Mouse (Mus musculus) ES-E14 (cell line): Measurements from ENCODE around the gene Adgrl3. TPM values are rescaled to one million over a fixed set of nuclear protein-coding genes. Genes with fewer than 3 reads are reported as not detected.

ENCODE experiments used
- DNase-seq: peaks from one replicate; pipeline ENCODE4 v3.0.0-alpha.2; 2013; ENCODE audit warnings: low read depth, low spot score
- H3K27ac ChIP-seq: 2 replicates; pipeline ENCODE4 v1.5.1; 2012; ENCODE audit warnings: low read depth, mild to moderate bottlenecking, low read length, moderate library complexity, mixed read lengths; ENCODE audit not compliant: poor library complexity, insufficient read depth, severe bottlenecking
- H3K36me3 ChIP-seq: 2 replicates; pipeline ENCODE4 v1.6.1; 2012; ENCODE audit warnings: mild to moderate bottlenecking, low read length, moderate library complexity, mixed read lengths; ENCODE audit not compliant: control insufficient read depth, poor library complexity, insufficient read depth, severe bottlenecking
- H3K4me1 ChIP-seq, 2 experiments: fragments of 150-350 bp in 1 of 2; sonication (generic) in 1 of 2; 2 replicates each; pipeline ENCODE4 v1.6.1; 2012; ENCODE audit warnings: low read length in 2 of 2, mild to moderate bottlenecking in 1 of 2, mixed read lengths in 1 of 2; ENCODE audit not compliant: control insufficient read depth in 2 of 2, insufficient read depth in 2 of 2, poor library complexity in 1 of 2
- H3K4me3 ChIP-seq, 2 experiments: fragments of 150-350 bp in 1 of 2; sonication (generic) in 1 of 2; 2 replicates each; pipeline ENCODE4 v1.5.1; 2012; ENCODE audit warnings: low read length in 2 of 2, low read depth in 1 of 2, mild to moderate bottlenecking in 1 of 2, mixed read lengths in 1 of 2; ENCODE audit not compliant: insufficient read depth in 1 of 2, poor library complexity in 1 of 2, severe bottlenecking in 1 of 2
- H3K9ac ChIP-seq: 2 replicates; pipeline ENCODE4 v1.6.1; 2012; ENCODE audit warnings: low read depth, mild to moderate bottlenecking, low read length, mixed read lengths; ENCODE audit not compliant: poor library complexity, insufficient read depth, severe bottlenecking
- H3K9me3 ChIP-seq: fragments of 150-350 bp; sonication (generic); 2 replicates; pipeline ENCODE4 v1.6.1; 2012; ENCODE audit warnings: low read depth, mild to moderate bottlenecking, low read length; ENCODE audit not compliant: control insufficient read depth, insufficient read depth
- CHD2 ChIP-seq: IDR thresholded peaks from 2 replicates; pipeline ENCODE4 v1.6.1; 2014; ENCODE audit warnings: mild to moderate bottlenecking, low read depth, low read length, inconsistent platforms
- HCFC1 ChIP-seq: IDR thresholded peaks from 2 replicates; pipeline ENCODE4 v1.6.1; 2012; ENCODE audit warnings: low read length, inconsistent platforms, borderline replicate concordance; ENCODE audit not compliant: insufficient read depth
- MAFK ChIP-seq: IDR thresholded peaks from 2 replicates; pipeline ENCODE4 v1.6.1; 2014; ENCODE audit warnings: mild to moderate bottlenecking, low read depth, low read length, inconsistent platforms; ENCODE audit not compliant: insufficient read depth
- ZC3H11A ChIP-seq: IDR thresholded peaks from 2 replicates; pipeline ENCODE4 v1.6.1; 2012; ENCODE audit warnings: low read depth, mild to moderate bottlenecking, inconsistent platforms, low read length, borderline replicate concordance
- ZNF384 ChIP-seq: IDR thresholded peaks from 2 replicates; pipeline ENCODE4 v1.6.1; 2012; ENCODE audit warnings: low read depth, low read length, inconsistent platforms
- in situ Hi-C, 2 experiments: fragments of 600-800 bp; cut with MboI; formaldehyde crosslinking; loops; one replicate each; pipeline ENCODE4 v1.15.1; 2025; ENCODE audit warnings: low sequenced_read_pairs in 2 of 2, inconsistent platforms in 1 of 2; ENCODE audit not compliant: unreplicated experiment in 2 of 2
- total RNA-seq: library from RNA; depleted of rRNA; stranded (reverse); fragments of 300-350 nt; gene quantifications from 2 replicates; pipeline ENCODE4 v1.2.3, GENCODE M21; 2012

Gene Adgrl3
- total RNA-seq, 1 experiment, result 5.4 TPM

GRCm38 (mm10) chr5:81558965-81559364 lies 539.0 kb downstream of the Adgrl3 start:
- Histone ChIP-seq H3K27ac (no peak overlapping the region), H3K4me3 (no peak overlapping the region), H3K36me3 (no peaks in the 10 kb centered on the region), H3K9ac (no peak overlapping the region), H3K9me3 (no peaks in the 10 kb centered on the region), H3K4me1 (peaks cover 0 to 7% of the 10 kb centered on the region in 2 experiments; a peak in 1 of 4 replicates)
- TF ChIP-seq ZNF384 (no peak), HCFC1 (no peak), MAFK (no peak), CHD2 (no peak), ZC3H11A (no peak)
- no peak for DNase-seq
- in situ Hi-C loops, result no loop called here

DNA sequence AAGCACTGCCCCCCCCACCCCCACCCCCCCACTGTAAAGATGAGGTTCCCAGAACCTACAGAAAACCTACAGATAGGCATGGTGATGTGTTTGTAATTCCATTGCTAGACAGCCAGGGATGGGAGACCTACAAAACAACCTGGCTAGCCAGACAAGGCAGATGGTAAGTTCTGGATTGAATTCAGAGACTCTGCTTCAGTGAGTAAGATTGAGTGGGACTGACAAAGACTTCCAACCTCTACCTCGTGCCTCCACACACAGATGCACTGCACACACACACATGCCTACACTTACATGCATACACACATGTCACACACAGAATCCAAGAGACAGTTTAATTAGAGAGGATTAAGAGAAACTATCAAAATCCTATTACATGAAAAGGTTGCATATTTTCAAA lies 544.4 kb downstream of the Adgrl3 start:
- DNase-seq, result no peak
- no peaks in the 10 kb centered on the region for H3K4me1 ChIP-seq
- no peak overlapping the region for H3K9ac ChIP-seq
- H3K27ac ChIP-seq, result no peak overlapping the region
- in situ Hi-C loops, result no loop called here
- H3K36me3 ChIP-seq, result no peaks in the 10 kb centered on the region
- H3K9me3 ChIP-seq, result no peaks in the 10 kb centered on the region
- no peak overlapping the region for H3K4me3 ChIP-seq
- no peak for TF ChIP-seq MAFK
- TF ChIP-seq HCFC1, result no peak
- no peak for TF ChIP-seq ZNF384
- no peak for TF ChIP-seq CHD2

DNA sequence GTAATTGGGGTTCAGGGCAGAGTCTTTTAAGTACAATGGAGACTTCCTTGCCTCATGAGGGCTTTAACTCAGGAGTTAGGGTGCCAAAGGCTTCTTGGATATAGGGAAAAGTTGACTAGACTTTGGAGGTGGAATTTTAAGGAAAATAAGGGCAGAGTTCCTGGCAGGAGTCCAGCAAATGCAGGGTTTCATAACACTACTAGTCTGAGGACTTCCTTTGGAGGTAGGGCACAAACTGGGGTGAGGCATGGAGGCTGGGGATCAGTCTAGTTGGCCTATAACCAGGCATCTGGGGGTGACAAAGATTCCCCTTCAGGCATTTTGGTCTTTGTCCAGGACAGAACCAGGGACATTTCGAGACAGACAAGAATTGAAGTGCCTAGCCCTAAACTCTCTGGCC lies 546.6 kb downstream of the Adgrl3 start:
- Histone ChIP-seq H3K27ac (no peak overlapping the region), H3K36me3 (no peaks in the 10 kb centered on the region), H3K9me3 (no peaks in the 10 kb centered on the region), H3K4me1 (no peaks in the 10 kb centered on the region), H3K4me3 (no peak overlapping the region), H3K9ac (no peak overlapping the region)
- no peak for TF ChIP-seq ZC3H11A
- TF ChIP-seq HCFC1, result no peak
- no peak for TF ChIP-seq CHD2
- in situ Hi-C loops, result no loop called here
- DNase-seq, result no peak

DNA sequence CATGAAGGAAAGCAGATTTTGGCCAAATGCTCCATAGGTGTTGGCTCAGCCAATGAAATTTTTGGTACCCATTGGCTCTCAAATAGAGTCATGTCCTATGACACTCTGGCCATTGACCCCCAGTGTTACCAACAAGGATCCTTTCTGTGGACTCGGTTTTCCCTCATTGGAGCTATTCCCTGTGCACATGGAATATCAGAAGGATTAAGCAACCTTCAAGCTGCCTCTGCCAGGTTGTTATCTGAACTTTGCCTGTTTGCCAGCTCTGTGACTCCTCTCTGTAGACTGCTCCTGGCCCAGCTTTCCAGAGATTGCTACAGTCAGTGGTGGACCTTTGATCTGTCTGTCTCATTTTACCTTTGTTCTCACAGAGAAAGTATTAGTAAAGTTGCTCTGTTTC lies 548.8 kb downstream of the Adgrl3 start:
- in situ Hi-C loops, result no loop called here
- Histone ChIP-seq H3K4me1 (no peaks in the 10 kb centered on the region), H3K4me3 (no peak overlapping the region), H3K9ac (no peak overlapping the region), H3K27ac (no peak overlapping the region), H3K9me3 (no peaks in the 10 kb centered on the region), H3K36me3 (no peaks in the 10 kb centered on the region)
- DNase-seq, result no peak
- TF ChIP-seq MAFK, result no peak
- TF ChIP-seq ZNF384, result no peak
- no peak for TF ChIP-seq HCFC1
- no peak for TF ChIP-seq ZC3H11A
- no peak for TF ChIP-seq CHD2

- DNase-seq, result no peak
- no peak overlapping the region for H3K4me3 ChIP-seq
- no peaks in the 10 kb centered on the region for H3K36me3 ChIP-seq
- in situ Hi-C loops, result no loop called here
- no peak overlapping the region for H3K9ac ChIP-seq
- H3K4me1 ChIP-seq, result no peaks in the 10 kb centered on the region
- TF ChIP-seq HCFC1, result no peak
- TF ChIP-seq MAFK, result no peak
- no peak for TF ChIP-seq ZC3H11A
- no peak for TF ChIP-seq ZNF384
- TF ChIP-seq CHD2, result no peak
- H3K27ac ChIP-seq, result no peak overlapping the region
- H3K9me3 ChIP-seq, result no peaks in the 10 kb centered on the region
These were observed 562.9 kb downstream of the Adgrl3 start for GRCm38 (mm10) chr5:81582886-81583285.
